Mouse (Mus musculus) stomach, embryonic 15.5 days (tissue): ENCODE measurements around the gene Arhgap8. TPM values are rescaled to one million over a fixed set of nuclear protein-coding genes. Genes with fewer than 3 reads are reported as not detected.
"Not testable (repeated sequence)": the region's sequence is repeated elsewhere in the genome, so short reads cannot be mapped to it uniquely, and the experiment has no call there.

ENCODE experiments used
- ATAC-seq: fragments of 200-750 bp; cut with Nextera tagmentation; 2 replicates; pipeline ENCODE4 v1.8.0; 2017; ENCODE audit warnings: low read depth, moderate number of reproducible peaks, moderate TSS enrichment; ENCODE audit not compliant: insufficient read depth, low FRiP score
- H3K27ac ChIP-seq: fragments of 300-500 bp; sonication (generic); 2 replicates; pipeline ENCODE4 v1.5.1; 2015; ENCODE audit warnings: mild to moderate bottlenecking, inconsistent platforms
- H3K27me3 ChIP-seq: fragments of 300-500 bp; sonication (generic); replicated peaks from 2 replicates; pipeline ENCODE4 v1.6.1; 2015; ENCODE audit warnings: inconsistent platforms
- H3K36me3 ChIP-seq: fragments of 300-500 bp; sonication (generic); 2 replicates; pipeline ENCODE4 v1.6.1; 2015; ENCODE audit warnings: inconsistent platforms
- H3K4me1 ChIP-seq: fragments of 300-500 bp; sonication (generic); 2 replicates; pipeline ENCODE4 v1.6.1; 2015; ENCODE audit warnings: inconsistent platforms
- H3K4me2 ChIP-seq: fragments of 300-500 bp; sonication (generic); 2 replicates; pipeline ENCODE4 v1.6.1; 2015; ENCODE audit warnings: mild to moderate bottlenecking, inconsistent platforms
- H3K4me3 ChIP-seq: fragments of 300-500 bp; sonication (generic); replicated peaks from 2 replicates; pipeline ENCODE4 v1.5.1; 2015; ENCODE audit warnings: inconsistent platforms
- H3K9ac ChIP-seq: fragments of 300-500 bp; sonication (generic); 2 replicates; pipeline ENCODE4 v1.6.1; 2015; ENCODE audit warnings: inconsistent platforms
- H3K9me3 ChIP-seq: fragments of 300-500 bp; sonication (generic); 2 replicates; pipeline ENCODE4 v1.6.1; 2016; ENCODE audit warnings: inconsistent platforms
- WGBS: fragments of 180-500 bp; shearing (Covaris S2); methylation state at CpG from one replicate; pipeline ENCODE4 v1.1.7; 2015; 5-methylcytosine and 5-hydroxymethylcytosine counted together
- polyA plus RNA-seq: library from polyadenylated mRNA; unstranded; fragments of >200 nt; fragmentation: Nextera tagmentation; extraction: Ambion mirVana; gene quantifications from 2 replicates; pipeline ENCODE4 v1.2.1, GENCODE M21; 2015

The Arhgap8 gene
- polyA plus RNA-seq, 1 experiment from 2014 or later = 10.3 TPM

DNA sequence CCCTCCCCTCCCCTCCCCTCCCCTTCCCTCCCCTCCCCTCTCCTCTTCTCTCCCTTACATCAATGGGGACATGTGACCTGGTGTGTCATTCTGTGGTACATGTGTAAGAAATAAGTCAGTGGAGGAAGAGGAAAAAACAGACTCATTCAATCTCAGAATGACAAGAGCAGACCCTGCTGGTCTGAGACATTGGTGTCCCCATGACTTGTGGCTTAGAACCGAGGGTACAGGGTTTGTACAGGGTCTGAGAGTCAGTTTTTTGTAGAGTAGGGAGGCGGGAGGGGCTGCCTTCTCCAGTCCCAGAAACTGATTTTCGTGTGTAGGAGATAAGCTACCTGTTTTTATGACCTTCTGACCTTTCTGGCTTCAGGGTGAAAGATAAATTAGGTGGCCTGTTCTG, 23.5 kb downstream of the Arhgap8 start:
- Histone ChIP-seq H3K4me2 (no peak overlapping the region), H3K27me3 (no peaks in the 10 kb centered on the region), H3K36me3 (no peaks in the 10 kb centered on the region), H3K4me3 (no peak overlapping the region), H3K9ac (no peak overlapping the region), H3K9me3 (no peaks in the 10 kb centered on the region), H3K4me1 (no peaks in the 10 kb centered on the region), H3K27ac (no peak overlapping the region)
- WGBS = 10% methylated on average over 3 of the region's 3 CpGs
- no peak for ATAC-seq

DNA sequence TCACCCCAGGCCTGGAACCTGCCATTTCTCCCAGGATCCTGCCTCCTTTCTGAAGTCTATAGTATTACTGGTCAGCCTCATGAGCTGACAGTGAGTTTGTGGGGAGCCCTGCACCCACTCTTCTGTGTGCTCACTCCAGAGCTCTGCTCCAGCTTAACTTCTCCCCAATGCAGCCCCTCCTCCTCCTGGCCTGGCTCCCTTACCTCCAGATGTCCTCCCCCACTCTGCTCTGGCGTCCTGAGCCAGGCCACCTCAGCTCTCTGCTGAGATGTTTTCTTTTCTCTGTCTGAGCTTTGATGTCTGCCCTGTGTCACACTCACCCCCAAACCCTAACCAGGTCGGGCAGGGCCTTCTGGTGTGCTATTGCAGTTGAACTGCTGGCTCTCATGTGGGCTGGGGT, 24.5 kb downstream of the Arhgap8 start:
- Histone ChIP-seq H3K27ac (no peak overlapping the region), H3K9ac (no peak overlapping the region), H3K4me1 (no peaks in the 10 kb centered on the region), H3K4me3 (no peak overlapping the region), H3K9me3 (no peaks in the 10 kb centered on the region), H3K4me2 (no peak overlapping the region), H3K27me3 (no peaks in the 10 kb centered on the region), H3K36me3 (no peaks in the 10 kb centered on the region)
- WGBS = 14% methylated on average over 2 of the region's 2 CpGs
- no peak for ATAC-seq

- no peaks in the 10 kb centered on the region for H3K4me1 ChIP-seq
- no peak overlapping the region for H3K4me2 ChIP-seq
- no peak overlapping the region for H3K4me3 ChIP-seq
- no peak overlapping the region for H3K27ac ChIP-seq
- H3K9me3 ChIP-seq = no peaks in the 10 kb centered on the region
- no peak for ATAC-seq
- 85% methylated on average over 4 of the region's 4 CpGs for WGBS
- no peaks in the 10 kb centered on the region for H3K27me3 ChIP-seq
- no peaks in the 10 kb centered on the region for H3K36me3 ChIP-seq
- no peak overlapping the region for H3K9ac ChIP-seq
Measured at GRCm38 (mm10) chr15:84745831-84746230, 26.0 kb downstream of the Arhgap8 start.

GRCm38 (mm10) chr15:84754987-84755386, 35.1 kb downstream of the Arhgap8 start:
- no peaks in the 10 kb centered on the region for H3K27me3 ChIP-seq
- no peak overlapping the region for H3K9ac ChIP-seq
- 22% methylated on average over 3 of the region's 3 CpGs for WGBS
- H3K9me3 ChIP-seq = no peaks in the 10 kb centered on the region
- no peak overlapping the region for H3K4me2 ChIP-seq
- no peak overlapping the region for H3K27ac ChIP-seq
- no peak overlapping the region for H3K4me3 ChIP-seq
- ATAC-seq = peak; percentile 39; the same call in 1 of the 2 replicates
- 0 out of 2 replicates have a peak, but pooled peaks cover 3% of the 10 kb centered on the region for H3K4me1 ChIP-seq
- H3K36me3 ChIP-seq = no peaks in the 10 kb centered on the region

DNA sequence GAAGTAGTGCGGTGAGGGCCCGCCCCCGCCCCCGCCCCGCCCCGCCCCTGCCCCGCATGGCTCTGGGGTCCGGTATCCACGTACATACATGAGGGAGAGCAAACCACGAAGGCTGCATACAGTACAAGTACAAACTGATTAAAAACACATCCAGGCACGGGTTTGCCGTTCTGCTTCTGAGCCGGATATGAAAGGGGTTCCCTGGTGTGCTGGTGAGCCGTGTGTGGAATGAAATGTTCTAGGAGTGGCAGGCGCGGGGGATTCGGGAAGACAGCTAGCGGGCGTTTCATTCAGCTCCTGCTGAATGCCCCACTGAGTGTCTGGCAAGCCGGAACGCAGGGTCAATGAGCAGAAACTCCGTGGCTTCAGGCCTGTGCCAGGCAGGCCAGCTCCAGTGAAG, 36.6 kb downstream of the Arhgap8 start:
- Histone ChIP-seq H3K4me2 (peak overlapping the region; percentile 48), H3K36me3 (no peaks in the 10 kb centered on the region), H3K27me3 (no peaks in the 10 kb centered on the region), H3K9ac (no peak overlapping the region), H3K27ac (no peak overlapping the region), H3K9me3 (no peaks in the 10 kb centered on the region), H3K4me3 (peak overlapping the region; percentile 19; the same call in 1 of the 2 replicates), H3K4me1 (0 out of 2 replicates have a peak, but pooled peaks cover 3% of the 10 kb centered on the region)
- no peak for ATAC-seq
- 6% methylated on average over 22 of the region's 22 CpGs for WGBS

DNA sequence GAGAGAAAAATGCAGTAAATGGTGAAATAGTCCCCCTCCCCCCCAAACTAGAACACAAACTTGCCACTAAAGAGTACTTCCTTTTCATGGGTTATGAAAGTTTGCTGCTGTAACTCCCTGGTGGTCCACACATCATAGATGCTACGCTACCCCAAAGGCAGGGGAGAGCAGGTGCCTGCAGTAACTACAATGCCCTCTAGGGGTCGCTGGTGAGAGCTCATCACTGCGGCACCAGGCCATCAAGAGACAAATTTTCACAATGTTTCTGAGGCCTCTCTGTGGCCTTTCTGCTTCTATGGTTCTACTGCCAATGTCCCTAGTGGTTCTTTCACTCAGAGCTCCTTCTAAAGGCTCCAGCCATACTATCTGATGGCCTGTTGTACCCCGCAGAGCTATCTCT, 38.6 kb downstream of the Arhgap8 start:
- H3K4me1 ChIP-seq = 0 out of 2 replicates have a peak, but pooled peaks cover 3% of the 10 kb centered on the region
- no peak for ATAC-seq
- no peak overlapping the region for H3K27ac ChIP-seq
- no peaks in the 10 kb centered on the region for H3K36me3 ChIP-seq
- WGBS = 44% methylated on average over 4 of the region's 4 CpGs
- H3K9ac ChIP-seq = no peak overlapping the region
- H3K4me2 ChIP-seq = no peak overlapping the region
- H3K27me3 ChIP-seq = no peaks in the 10 kb centered on the region
- H3K4me3 ChIP-seq = no peak overlapping the region
- no peaks in the 10 kb centered on the region for H3K9me3 ChIP-seq

GRCm38 (mm10) chr15:84762712-84763422, 43.0 kb downstream of the Arhgap8 start:
- WGBS = 74% methylated on average over 8 of the region's 8 CpGs
- no peak for ATAC-seq
- H3K27me3 ChIP-seq = no peaks in the 10 kb centered on the region
- H3K9me3 ChIP-seq = no peaks in the 10 kb centered on the region
- no peak overlapping the region for H3K4me2 ChIP-seq
- H3K4me3 ChIP-seq = no peak overlapping the region
- no peak overlapping the region for H3K27ac ChIP-seq
- H3K9ac ChIP-seq = no peak overlapping the region
- no peaks in the 10 kb centered on the region for H3K4me1 ChIP-seq
- H3K36me3 ChIP-seq = no peaks in the 10 kb centered on the region

GRCm38 (mm10) chr15:84763423-84763812, 43.6 kb downstream of the Arhgap8 start:
- H3K36me3 ChIP-seq = no peaks in the 10 kb centered on the region
- H3K4me1 ChIP-seq = no peaks in the 10 kb centered on the region
- H3K27ac ChIP-seq = no peak overlapping the region
- H3K4me2 ChIP-seq = no peak overlapping the region
- no peaks in the 10 kb centered on the region for H3K9me3 ChIP-seq
- WGBS = 46% methylated on average over 7 of the region's 7 CpGs
- no peaks in the 10 kb centered on the region for H3K27me3 ChIP-seq
- H3K9ac ChIP-seq = no peak overlapping the region
- ATAC-seq = no peak
- no peak overlapping the region for H3K4me3 ChIP-seq

GRCm38 (mm10) chr15:84766621-84767020, 46.8 kb downstream of the Arhgap8 start:
- Histone ChIP-seq H3K4me1 (no peaks in the 10 kb centered on the region), H3K27me3 (no peaks in the 10 kb centered on the region), H3K4me2 (no peak overlapping the region), H3K4me3 (no peak overlapping the region), H3K9ac (no peak overlapping the region), H3K27ac (no peak overlapping the region), H3K9me3 (no peaks in the 10 kb centered on the region), H3K36me3 (no peaks in the 10 kb centered on the region)
- WGBS = 37% methylated on average over 10 of the region's 10 CpGs
- ATAC-seq = 0 out of 2 replicates have a peak, but pooled peaks have one; percentile 28

DNA sequence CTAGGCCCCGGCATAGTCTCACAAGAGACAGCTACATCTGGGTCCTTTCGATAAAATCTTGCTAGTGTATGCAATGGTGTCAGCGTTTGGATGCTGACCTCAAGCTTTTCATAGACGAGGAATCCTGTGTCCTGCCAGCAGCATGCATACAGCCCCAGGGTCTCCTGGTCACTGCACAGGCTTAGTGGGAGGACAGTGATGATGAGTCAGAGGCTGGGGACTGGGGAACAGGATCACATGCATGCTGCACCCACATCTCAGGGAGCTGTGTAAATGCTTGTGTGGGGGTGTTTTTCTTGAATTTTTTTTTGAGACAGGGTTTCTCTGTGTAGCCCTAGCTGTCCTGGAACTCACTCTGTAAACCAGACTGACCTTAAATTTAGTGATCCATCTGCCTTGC, 48.7 kb downstream of the Arhgap8 start:
- ATAC-seq, H3K4me2 ChIP-seq, H3K9ac ChIP-seq, H3K27ac ChIP-seq, H3K27me3 ChIP-seq, H3K4me1 ChIP-seq, H3K36me3 ChIP-seq, H3K4me3 ChIP-seq, H3K9me3 ChIP-seq: not testable (repeated sequence)
- WGBS = 65% methylated on average over 4 of the region's 4 CpGs

DNA sequence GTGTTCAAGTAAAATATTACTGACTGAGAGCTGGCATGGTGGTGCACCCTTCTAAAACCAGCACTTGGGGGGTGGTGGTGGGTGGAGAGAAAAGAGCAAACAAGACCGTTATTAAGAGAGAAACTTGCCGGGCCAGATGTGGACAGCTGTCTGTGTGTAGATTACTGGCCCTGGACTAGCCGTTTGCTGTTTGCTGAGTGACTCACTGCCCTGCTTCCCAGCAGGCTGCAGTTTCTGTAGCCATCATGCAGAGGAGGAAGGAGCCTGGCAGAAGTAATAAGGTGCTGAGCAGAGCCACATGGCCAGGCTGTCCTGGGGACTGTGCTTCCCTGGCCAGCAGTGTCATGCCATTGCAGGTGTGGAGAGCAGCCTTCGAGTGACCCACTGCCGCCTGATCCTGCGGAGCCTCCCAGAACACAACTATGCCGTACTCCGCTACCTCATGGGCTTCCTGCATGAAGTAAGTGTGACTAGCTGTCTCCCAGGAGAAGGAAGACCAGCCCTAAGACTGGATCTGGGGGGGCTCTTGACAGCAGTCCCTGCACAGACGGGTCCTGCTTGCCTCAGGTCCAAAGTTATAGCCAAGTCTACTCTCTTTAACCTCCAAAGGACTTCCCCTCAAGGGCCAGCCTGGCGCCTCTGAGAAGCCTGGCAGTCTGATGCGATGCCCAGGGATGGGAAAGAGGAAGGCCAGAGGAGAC, 49.9 kb downstream of the Arhgap8 start:
- no peak overlapping the region for H3K9ac ChIP-seq
- no peak overlapping the region for H3K4me2 ChIP-seq
- no peaks in the 10 kb centered on the region for H3K9me3 ChIP-seq
- ATAC-seq = no peak
- H3K4me1 ChIP-seq = no peaks in the 10 kb centered on the region
- no peaks in the 10 kb centered on the region for H3K27me3 ChIP-seq
- H3K27ac ChIP-seq = no peak overlapping the region
- 67% methylated on average over 11 of the region's 11 CpGs for WGBS
- H3K36me3 ChIP-seq = no peaks in the 10 kb centered on the region
- no peak overlapping the region for H3K4me3 ChIP-seq
